Mouse (Mus musculus) forebrain, embryonic 10.5 days (tissue): ENCODE measurements around the gene Map3k3. TPM values are rescaled to one million over a fixed set of nuclear protein-coding genes. Genes with fewer than 3 reads are reported as not detected.
A peak's percentile ranks its signal among the peaks of the same experiment; 100 is the strongest.

Source experiments
- DNase-seq: peaks from one replicate; pipeline ENCODE4 v3.0.0-alpha.2; 2017; ENCODE audit warnings: low spot score; ENCODE audit errors: extremely low spot score
- H3K27ac ChIP-seq: fragments of 300-500 bp; sonication (generic); 2 replicates; pipeline ENCODE4 v1.5.1; 2016; ENCODE audit warnings: mild to moderate bottlenecking
- H3K27me3 ChIP-seq: fragments of 300-500 bp; sonication (generic); 2 replicates; pipeline ENCODE4 v1.6.1; 2016; ENCODE audit warnings: mild to moderate bottlenecking; ENCODE audit not compliant: poor library complexity, severe bottlenecking
- H3K36me3 ChIP-seq: fragments of 300-500 bp; sonication (generic); replicated peaks from 2 replicates; pipeline ENCODE4 v1.6.1; 2016; ENCODE audit warnings: mild to moderate bottlenecking, moderate library complexity
- H3K4me1 ChIP-seq: fragments of 300-500 bp; sonication (generic); 2 replicates; pipeline ENCODE4 v1.6.1; 2016
- H3K4me3 ChIP-seq: fragments of 300-500 bp; sonication (generic); 2 replicates; pipeline ENCODE4 v1.5.1; 2016; ENCODE audit warnings: mild to moderate bottlenecking, moderate library complexity
- H3K9me3 ChIP-seq: fragments of 300-500 bp; sonication (generic); 2 replicates; pipeline ENCODE4 v1.6.1; 2016; ENCODE audit warnings: mild to moderate bottlenecking, moderate library complexity
- WGBS: fragments of 180-500 bp; shearing (Covaris S2); methylation state at CpG from one replicate; pipeline ENCODE4 v1.1.7; 2016; 5-methylcytosine and 5-hydroxymethylcytosine counted together
- polyA plus RNA-seq: library from polyadenylated mRNA; unstranded; fragments of >200 nt; fragmentation: Nextera tagmentation; extraction: Ambion mirVana; gene quantifications from 2 replicates; pipeline ENCODE4 v1.2.1, GENCODE M21; 2016

The Map3k3 gene
- 16.1 and 18.2 TPM in 2 replicates for polyA plus RNA-seq

GRCm38 (mm10) chr11:106083708-106084701 is at the start of gene Map3k3:
Gene Map3k3 (plus strand): TSS chr11:106084613.
- peak; percentile 99 for DNase-seq
- peak within 1 kb of the TSS; percentile 96 for H3K27ac ChIP-seq
- WGBS = under 1% methylated on average over 69 of the region's 69 CpGs

DNA sequence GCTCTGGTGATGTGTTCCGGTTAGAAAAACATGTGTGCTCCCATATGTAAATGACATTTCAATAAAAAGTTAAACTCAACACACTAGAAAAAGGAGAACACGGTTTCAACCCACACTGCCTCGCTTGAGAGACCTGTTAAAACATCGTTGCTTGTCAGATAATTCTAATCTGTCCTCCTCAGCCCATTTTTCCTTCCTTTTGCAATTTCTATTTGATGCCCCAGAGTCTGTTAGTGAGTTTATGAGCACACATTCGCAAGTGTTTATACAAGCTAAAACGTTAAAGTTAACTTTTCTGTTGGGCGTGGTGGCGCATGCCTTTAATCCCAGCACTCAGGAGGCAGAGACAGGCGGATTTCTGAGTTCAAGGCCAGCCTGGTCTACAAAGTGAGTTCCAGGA is 49.4 kb upstream of the Map3k3 start:
- Histone ChIP-seq H3K4me3 (no peak overlapping the region), H3K27ac (no peak overlapping the region), H3K9me3 (peaks cover 2% of the 10 kb centered on the region; the same call in 1 of the 2 replicates), H3K36me3 (0 out of 2 replicates have a peak, but pooled peaks cover 6% of the 10 kb centered on the region), H3K4me1 (peaks cover 33% of the 10 kb centered on the region), H3K27me3 (no peaks in the 10 kb centered on the region)
- 92% methylated on average over 9 of the region's 9 CpGs for WGBS
- DNase-seq = no peak

More at GRCm38 (mm10) chr11:106083708-106084701, at the start of gene Map3k3:
- peaks cover 24% of the 10 kb centered on the region for H3K4me1 ChIP-seq
- no peaks in the 10 kb centered on the region for H3K27me3 ChIP-seq
- H3K9me3 ChIP-seq = no peaks in the 10 kb centered on the region
- no peaks in the 10 kb centered on the region for H3K36me3 ChIP-seq
- peak within 1 kb of the TSS; percentile 98 for H3K4me3 ChIP-seq

DNA sequence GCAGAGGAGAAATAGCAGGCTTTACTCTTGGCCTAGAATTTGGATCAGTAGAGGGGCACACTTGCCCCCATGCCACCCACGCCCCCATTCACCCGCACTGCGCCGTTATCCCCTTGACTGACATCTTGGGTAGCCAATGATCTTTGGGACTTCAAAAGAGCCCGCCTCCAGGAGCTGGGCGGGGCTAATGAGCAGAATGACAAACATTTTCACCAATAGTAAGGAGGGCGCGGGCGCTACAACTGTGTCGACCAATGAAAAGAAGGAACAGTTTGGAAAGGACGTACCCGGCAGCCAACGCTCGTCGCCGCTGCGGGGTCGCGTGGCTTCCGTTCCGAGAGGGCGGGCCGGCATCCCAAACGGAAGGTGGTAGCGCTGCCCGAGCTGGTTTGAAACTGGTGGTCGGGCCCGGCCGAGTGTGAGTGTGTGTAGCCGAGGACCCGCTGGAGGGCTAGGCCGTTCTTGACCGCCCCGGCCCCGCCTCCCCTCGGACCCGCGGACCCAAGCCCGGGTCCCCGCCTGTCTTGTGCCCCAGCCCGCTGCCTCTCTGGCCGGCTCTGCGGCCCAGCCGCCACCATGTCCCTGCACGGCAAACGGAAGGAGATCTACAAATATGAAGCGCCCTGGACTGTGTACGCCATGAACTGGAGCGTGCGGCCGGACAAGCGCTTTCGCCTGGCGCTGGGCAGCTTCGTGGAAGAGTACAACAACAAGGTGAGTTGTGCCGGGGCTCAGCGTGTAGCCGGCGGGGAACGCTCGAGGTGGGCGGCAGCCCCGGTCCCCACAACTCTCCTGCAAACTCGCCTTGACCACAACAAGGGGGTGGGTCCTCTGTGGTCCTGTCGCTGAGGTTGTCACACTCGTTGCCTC is 47.6 kb upstream of the Map3k3 start, which contains the start of gene Dcaf7:
TSS of gene Dcaf7 (plus strand) at position 325 of the 870 bp plus-strand sequence.
- under 1% methylated on average over 66 of the region's 66 CpGs for WGBS

DNA sequence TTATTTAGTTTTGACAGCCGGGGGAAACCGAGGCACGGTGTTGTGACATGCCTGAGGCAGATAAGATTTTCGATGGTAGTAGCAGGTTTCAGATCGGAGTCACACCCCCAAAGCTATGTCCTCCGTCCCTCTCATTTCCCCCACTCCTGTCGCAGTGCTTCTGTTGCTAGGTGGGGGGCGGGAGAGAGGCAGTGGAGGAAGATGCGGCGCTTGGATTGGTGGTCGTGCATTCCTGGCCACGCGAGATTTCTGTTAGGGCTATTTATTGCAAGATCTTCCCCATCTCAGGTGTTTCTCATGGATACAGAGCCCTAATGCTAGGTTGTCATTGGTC is 47.0 kb upstream of the Map3k3 start:
- WGBS = 0% methylated on average over 13 of the region's 13 CpGs

More for the DNA sequence above, 47.6 kb upstream of the Map3k3 start, which contains the start of gene Dcaf7:
- peak within 1 kb of the TSS; percentile 92 for H3K27ac ChIP-seq
- H3K9me3 ChIP-seq = peaks cover 1% of the 10 kb centered on the region; the same call in 1 of the 2 replicates
- 0 out of 2 replicates have a peak, but pooled peaks cover 10% of the 10 kb centered on the region for H3K36me3 ChIP-seq
- H3K4me3 ChIP-seq = peak within 1 kb of the TSS; percentile 97
- DNase-seq = peak; percentile 98
- peaks cover 33% of the 10 kb centered on the region for H3K4me1 ChIP-seq
- H3K27me3 ChIP-seq = no peaks in the 10 kb centered on the region

DNA sequence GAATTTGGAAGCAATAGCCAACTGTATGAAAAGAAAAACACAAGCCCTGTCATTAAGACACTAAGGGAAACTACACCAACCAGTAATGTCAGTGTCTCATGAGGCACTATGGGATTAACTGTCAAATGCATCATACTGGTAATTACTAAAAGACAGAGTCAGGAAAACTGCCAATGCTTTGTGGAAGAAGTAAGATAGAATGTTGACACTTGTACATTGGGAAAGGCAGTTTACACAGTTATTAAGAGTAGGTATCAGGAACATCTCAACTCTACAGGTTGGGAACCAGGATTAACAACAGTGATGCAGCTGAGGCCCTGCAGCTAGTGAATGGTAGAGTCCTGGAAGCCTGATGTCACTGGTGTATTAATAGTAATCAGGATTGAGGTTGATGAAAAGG is 40.1 kb upstream of the Map3k3 start:
- H3K4me3 ChIP-seq = no peak overlapping the region
- no peaks in the 10 kb centered on the region for H3K4me1 ChIP-seq
- H3K9me3 ChIP-seq = no peaks in the 10 kb centered on the region
- H3K27ac ChIP-seq = no peak overlapping the region
- H3K27me3 ChIP-seq = no peaks in the 10 kb centered on the region
- DNase-seq = no peak
- H3K36me3 ChIP-seq = peaks cover 44% of the 10 kb centered on the region

More for the DNA sequence above, 47.0 kb upstream of the Map3k3 start:
- Histone ChIP-seq H3K27me3 (no peaks in the 10 kb centered on the region), H3K36me3 (0 out of 2 replicates have a peak, but pooled peaks cover 10% of the 10 kb centered on the region), H3K9me3 (no peaks in the 10 kb centered on the region), H3K27ac (peak overlapping the region; percentile 92), H3K4me3 (peak overlapping the region; percentile 97), H3K4me1 (peaks cover 33% of the 10 kb centered on the region)
- DNase-seq = peak; percentile 54

GRCm38 (mm10) chr11:106045256-106045655 is 39.2 kb upstream of the Map3k3 start:
- no peak overlapping the region for H3K4me3 ChIP-seq
- no peaks in the 10 kb centered on the region for H3K27me3 ChIP-seq
- DNase-seq = no peak
- no peaks in the 10 kb centered on the region for H3K4me1 ChIP-seq
- H3K27ac ChIP-seq = no peak overlapping the region
- WGBS = 96% methylated on average over 1 of the region's 1 CpGs
- H3K36me3 ChIP-seq = peaks cover 49% of the 10 kb centered on the region
- no peaks in the 10 kb centered on the region for H3K9me3 ChIP-seq

DNA sequence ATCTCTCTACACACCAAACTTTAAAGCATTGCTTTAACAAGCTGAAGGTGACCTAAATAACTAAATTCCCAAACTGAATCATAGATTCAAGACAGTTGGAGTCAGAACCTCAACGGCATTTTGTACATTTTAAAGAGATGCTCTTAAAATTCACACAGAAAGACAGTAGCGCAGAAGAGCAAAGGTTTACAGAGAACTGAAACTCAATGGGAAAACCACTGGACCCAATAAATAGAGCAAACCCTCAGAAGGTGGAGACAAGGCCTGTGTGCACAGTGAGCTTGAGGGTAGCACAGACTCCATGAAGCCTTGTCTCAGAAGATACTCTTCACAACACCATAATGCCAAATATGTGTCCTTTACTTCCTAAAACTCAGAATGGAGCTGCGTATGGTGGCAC is 38.6 kb upstream of the Map3k3 start:
- no peak for DNase-seq

DNA sequence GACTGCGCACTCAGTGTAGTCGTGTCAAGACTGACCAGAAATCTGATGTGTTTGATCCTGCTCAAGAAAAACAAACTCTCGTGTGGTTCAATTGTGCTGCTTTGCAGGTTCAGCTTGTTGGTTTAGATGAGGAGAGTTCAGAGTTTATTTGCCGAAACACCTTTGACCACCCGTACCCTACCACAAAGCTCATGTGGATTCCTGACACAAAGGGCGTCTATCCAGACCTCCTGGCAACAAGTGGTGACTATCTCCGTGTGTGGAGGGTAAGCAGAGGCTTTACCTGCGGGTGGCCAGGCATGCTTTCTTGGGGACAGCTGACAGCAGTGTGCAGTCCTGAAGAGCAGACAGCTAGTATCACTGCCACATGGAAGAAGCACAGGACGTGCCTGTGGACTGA is 37.8 kb upstream of the Map3k3 start:
- no peaks in the 10 kb centered on the region for H3K27me3 ChIP-seq
- 91% methylated on average over 9 of the region's 9 CpGs for WGBS

More for the DNA sequence above, 38.6 kb upstream of the Map3k3 start:
- 92% methylated on average over 3 of the region's 3 CpGs for WGBS
- Histone ChIP-seq H3K4me1 (no peaks in the 10 kb centered on the region), H3K27me3 (no peaks in the 10 kb centered on the region), H3K27ac (no peak overlapping the region), H3K9me3 (no peaks in the 10 kb centered on the region), H3K4me3 (no peak overlapping the region), H3K36me3 (peaks cover 52% of the 10 kb centered on the region)

DNA sequence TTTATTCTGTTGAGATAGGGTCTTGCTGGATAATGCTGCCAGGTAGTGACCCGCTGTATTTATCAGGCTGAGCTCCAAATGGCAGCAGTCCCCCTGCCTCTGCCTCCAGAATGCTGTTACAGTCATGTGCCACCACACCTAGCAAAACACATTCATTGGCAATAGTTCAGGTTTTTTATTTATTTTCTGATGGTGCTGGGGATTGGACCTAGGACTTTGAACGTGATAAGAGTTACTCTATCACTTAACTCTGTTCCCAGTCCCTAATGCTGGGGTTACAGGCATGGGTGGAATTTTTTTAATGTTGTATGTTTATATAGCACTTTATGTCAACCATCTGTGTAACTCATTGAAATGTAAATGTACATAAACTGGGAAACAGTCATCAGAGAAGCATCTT is 30.5 kb upstream of the Map3k3 start:
- H3K4me1 ChIP-seq = no peaks in the 10 kb centered on the region
- no peak overlapping the region for H3K27ac ChIP-seq
- H3K36me3 ChIP-seq = peaks cover 99% of the 10 kb centered on the region
- H3K27me3 ChIP-seq = no peaks in the 10 kb centered on the region
- H3K9me3 ChIP-seq = no peaks in the 10 kb centered on the region
- 97% methylated on average over 2 of the region's 2 CpGs for WGBS
- H3K4me3 ChIP-seq = no peak overlapping the region
- no peak for DNase-seq

More for the DNA sequence above, 37.8 kb upstream of the Map3k3 start:
- Histone ChIP-seq H3K4me3 (no peak overlapping the region), H3K9me3 (no peaks in the 10 kb centered on the region), H3K36me3 (peaks cover 59% of the 10 kb centered on the region), H3K27ac (no peak overlapping the region), H3K4me1 (no peaks in the 10 kb centered on the region)
- no peak for DNase-seq

GRCm38 (mm10) chr11:106054600-106054999 is 29.8 kb upstream of the Map3k3 start:
- no peak for DNase-seq
- no peak overlapping the region for H3K27ac ChIP-seq
- no peaks in the 10 kb centered on the region for H3K9me3 ChIP-seq
- H3K4me1 ChIP-seq = no peaks in the 10 kb centered on the region
- H3K36me3 ChIP-seq = peaks cover 99% of the 10 kb centered on the region
- H3K27me3 ChIP-seq = no peaks in the 10 kb centered on the region
- H3K4me3 ChIP-seq = no peak overlapping the region
- WGBS = 96% methylated on average over 8 of the region's 8 CpGs

- no peak overlapping the region for H3K4me3 ChIP-seq
These were observed 29.1 kb upstream of the Map3k3 start for GRCm38 (mm10) chr11:106055341-106055740.

DNA sequence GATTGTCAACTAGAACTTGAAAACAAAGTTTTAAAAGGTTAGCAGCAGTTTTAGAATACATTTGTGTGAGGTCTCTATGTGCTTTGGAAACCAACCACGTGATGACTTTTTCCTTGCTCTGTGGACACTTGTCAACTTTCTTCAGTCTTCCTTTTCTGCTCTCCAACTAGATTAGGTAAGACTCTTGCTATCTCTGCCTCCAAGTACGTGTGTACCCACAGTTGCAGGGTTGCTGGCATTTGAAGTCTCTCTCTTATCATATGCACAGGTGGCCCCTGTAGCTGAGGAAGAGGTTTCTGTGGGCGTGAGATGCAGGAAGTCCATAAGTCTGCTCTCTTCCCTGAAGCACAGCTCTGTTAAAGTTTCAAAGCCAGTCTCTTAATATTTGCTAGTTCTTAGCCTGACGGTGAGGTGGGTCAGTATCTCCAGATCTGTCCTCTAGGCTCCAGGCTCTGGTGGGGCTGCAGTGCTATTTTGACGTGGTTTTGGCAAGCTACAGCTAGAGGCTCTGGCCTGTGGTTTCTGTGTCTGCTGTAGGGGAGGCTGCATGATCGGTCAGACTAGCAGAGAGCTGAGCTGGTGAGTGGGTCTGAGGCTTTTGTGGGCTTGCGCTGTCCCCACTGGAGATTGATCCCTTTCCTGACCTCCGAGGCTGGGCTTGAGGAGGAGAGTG is 27.5 kb upstream of the Map3k3 start:
- WGBS = 91% methylated on average over 8 of the region's 8 CpGs
- Histone ChIP-seq H3K4me3 (no peak overlapping the region), H3K27ac (no peak overlapping the region), H3K36me3 (peaks cover 82% of the 10 kb centered on the region), H3K4me1 (no peaks in the 10 kb centered on the region), H3K9me3 (no peaks in the 10 kb centered on the region), H3K27me3 (no peaks in the 10 kb centered on the region)
- DNase-seq = no peak

More at GRCm38 (mm10) chr11:106055341-106055740, 29.1 kb upstream of the Map3k3 start:
- WGBS = 93% methylated on average over 6 of the region's 6 CpGs
- H3K36me3 ChIP-seq = peaks cover 97% of the 10 kb centered on the region
- no peak overlapping the region for H3K27ac ChIP-seq
- H3K4me1 ChIP-seq = no peaks in the 10 kb centered on the region
- DNase-seq = no peak
- H3K9me3 ChIP-seq = no peaks in the 10 kb centered on the region
- no peaks in the 10 kb centered on the region for H3K27me3 ChIP-seq
